Mouse (Mus musculus) mesoderm, embryonic 11.5 days (tissue): ENCODE results near the gene Tanc1.

Experiments used
- DNase-seq: peaks from one replicate; pipeline ENCODE4 v3.0.0-alpha.2; 2012; ENCODE audit warnings: low read depth, low spot score

Gene Tanc1

GRCm38 (mm10) chr2:59648444-59648843 is 36.6 kb downstream of the Tanc1 start:
- DNase-seq: no peak

- no peak for DNase-seq
Measured at GRCm38 (mm10) chr2:59651801-59652200, 40.0 kb downstream of the Tanc1 start.

GRCm38 (mm10) chr2:59652702-59653101 is 40.9 kb downstream of the Tanc1 start:
- DNase-seq: no peak

- DNase-seq: peak; percentile 54
Measured at GRCm38 (mm10) chr2:59653306-59654165, 41.7 kb downstream of the Tanc1 start.

GRCm38 (mm10) chr2:59655471-59655870 is 43.6 kb downstream of the Tanc1 start:
- DNase-seq: no peak

- no peak for DNase-seq
Measured at GRCm38 (mm10) chr2:59656680-59657079, 44.8 kb downstream of the Tanc1 start.

GRCm38 (mm10) chr2:59659686-59660085 is 47.8 kb downstream of the Tanc1 start:
- no peak for DNase-seq

GRCm38 (mm10) chr2:59660891-59661805 is 49.3 kb downstream of the Tanc1 start:
- no peak for DNase-seq

- DNase-seq: no peak
Measured at GRCm38 (mm10) chr2:59664803-59665567, 53.1 kb downstream of the Tanc1 start.

- no peak for DNase-seq
Measured at GRCm38 (mm10) chr2:59666533-59666932, 54.7 kb downstream of the Tanc1 start.

- no peak for DNase-seq
Measured at GRCm38 (mm10) chr2:59670087-59671060, 58.5 kb downstream of the Tanc1 start.

GRCm38 (mm10) chr2:59671671-59672070 is 59.8 kb downstream of the Tanc1 start:
- DNase-seq: no peak

GRCm38 (mm10) chr2:59672086-59672485 is 60.2 kb downstream of the Tanc1 start:
- DNase-seq: no peak

- no peak for DNase-seq
Measured at GRCm38 (mm10) chr2:59672686-59673085, 60.8 kb downstream of the Tanc1 start.

GRCm38 (mm10) chr2:59673351-59673750 is 61.5 kb downstream of the Tanc1 start:
- no peak for DNase-seq

GRCm38 (mm10) chr2:59673877-59674276 is 62.0 kb downstream of the Tanc1 start:
- DNase-seq: peak; percentile 70

- DNase-seq: no peak
Measured at GRCm38 (mm10) chr2:59675270-59675995, 63.6 kb downstream of the Tanc1 start.

GRCm38 (mm10) chr2:59676041-59676440 is 64.2 kb downstream of the Tanc1 start:
- DNase-seq: no peak

- DNase-seq: no peak
Measured at GRCm38 (mm10) chr2:59676442-59676841, 64.6 kb downstream of the Tanc1 start.
